8 mouse cellular contexts compared by ENCODE assay signal in genomic region chr11:101466552-101466950, GRCm38 (mm10). TPM values are rescaled to one million over a fixed set of nuclear protein-coding genes. Genes with fewer than 3 reads are reported as not detected.
DNase-seq lines count a peak whose midpoint lies in the region; ATAC-seq and TF ChIP-seq lines count a peak whose summit lies in the region.
"Not testable (repeated sequence)": the region's sequence is repeated elsewhere in the genome, so short reads cannot be mapped to it uniquely, and the experiment has no call there.

No protein-coding gene starts in this region.

- H3K27me3 ChIP-seq in forebrain, embryonic 10.5 days (ENCODE audit: poor library complexity, severe bottlenecking), result peaks cover 48% of the 10 kb centered on the region
- not testable (repeated sequence) for H3K27me3 ChIP-seq in heart, embryonic 11.5 days (ENCODE audit: control insufficient read depth, insufficient read depth, low read length); hindbrain, embryonic 15.5 days; midbrain, embryonic 15.5 days (replicated peaks); stomach, postnatal 0 days (ENCODE audit: control insufficient read depth, insufficient read depth, low read length)
- H3K27me3 ChIP-seq in limb, embryonic 10.5 days (ENCODE audit: low read depth, poor library complexity, severe bottlenecking), result peaks cover 42% of the 10 kb centered on the region
- H3K27me3 ChIP-seq in liver, postnatal 0 days (ENCODE audit: insufficient read depth, low read length), result peaks cover 13% of the 10 kb centered on the region; the same call in 1 of the 2 replicates

- H3K9ac ChIP-seq in heart, embryonic 11.5 days (ENCODE audit: low read depth, low read length); hindbrain, embryonic 15.5 days; liver, postnatal 0 days (replicated peaks); midbrain, embryonic 15.5 days; stomach, postnatal 0 days (ENCODE audit: low read length): not testable (repeated sequence)

- 64% methylated on average over 5 of the region's 5 CpGs for WGBS in forebrain, embryonic 10.5 days
- WGBS in heart, embryonic 11.5 days (ENCODE audit: insufficient replicate concordance), result 58% methylated on average over 5 of the region's 5 CpGs
- WGBS in hindbrain, embryonic 15.5 days, result 54% methylated on average over 5 of the region's 5 CpGs
- WGBS in limb, embryonic 10.5 days, result 64% methylated on average over 5 of the region's 5 CpGs
- WGBS in liver, postnatal 0 days (ENCODE audit: insufficient replicate concordance), result 56% methylated on average over 5 of the region's 5 CpGs
- 63% methylated on average over 5 of the region's 5 CpGs for WGBS in midbrain, embryonic 15.5 days
- WGBS in stomach, postnatal 0 days, result 47% methylated on average over 5 of the region's 5 CpGs

- peaks cover 18% of the 10 kb centered on the region for H3K36me3 ChIP-seq in forebrain, embryonic 10.5 days (replicated peaks)
- not testable (repeated sequence) for H3K36me3 ChIP-seq in heart, embryonic 11.5 days (ENCODE audit: control insufficient read depth, insufficient read depth, low read length); hindbrain, embryonic 15.5 days; limb, embryonic 10.5 days; liver, postnatal 0 days (replicated peaks; ENCODE audit: insufficient read depth, low read length); stomach, postnatal 0 days (ENCODE audit: control insufficient read depth, insufficient read depth, low read length)
- peaks cover 10% of the 10 kb centered on the region for H3K36me3 ChIP-seq in midbrain, embryonic 15.5 days (replicated peaks)

- H3K9me3 ChIP-seq in forebrain, embryonic 10.5 days; heart, embryonic 11.5 days (replicated peaks; ENCODE audit: control insufficient read depth, low read length); hindbrain, embryonic 15.5 days; limb, embryonic 10.5 days (replicated peaks); liver, postnatal 0 days (ENCODE audit: low read length); midbrain, embryonic 15.5 days; stomach, postnatal 0 days (ENCODE audit: control insufficient read depth, low read length): not testable (repeated sequence)

- DNase-seq in forebrain, embryonic 10.5 days (ENCODE audit: extremely low spot score, low spot score); limb, embryonic 10.5 days (ENCODE audit: low spot score); liver, postnatal 0 days; stomach, postnatal 0 days (ENCODE audit: low spot score): not testable (repeated sequence)

- peak overlapping the region; percentile 88; the same call in 1 of the 2 replicates for H3K4me3 ChIP-seq in bone marrow macrophage, adult 2 months (ENCODE audit: insufficient read depth, low read length)
- H3K4me3 ChIP-seq in forebrain, embryonic 10.5 days, result peak overlapping the region; percentile 83
- H3K4me3 ChIP-seq in heart, embryonic 11.5 days (ENCODE audit: low read depth, low read length), result peak overlapping the region; percentile 61
- peak overlapping the region; percentile 95 for H3K4me3 ChIP-seq in hindbrain, embryonic 15.5 days
- peak overlapping the region; percentile 67 for H3K4me3 ChIP-seq in limb, embryonic 10.5 days
- H3K4me3 ChIP-seq in liver, postnatal 0 days (ENCODE audit: low read depth, low read length), result peak overlapping the region; percentile 74
- peak overlapping the region; percentile 69 for H3K4me3 ChIP-seq in midbrain, embryonic 15.5 days
- peak overlapping the region; percentile 80 for H3K4me3 ChIP-seq in stomach, postnatal 0 days (ENCODE audit: low read depth, low read length)

- not testable (repeated sequence) for TF ChIP-seq CTCF in bone marrow macrophage, adult 2 months (IDR thresholded peaks at IDR 0.05; ENCODE audit: low read depth, low read length); liver, postnatal 0 days (IDR thresholded peaks at IDR 0.05; ENCODE audit: low read depth); stomach, postnatal 0 days (IDR thresholded peaks at IDR 0.05; ENCODE audit: low read depth)

- ATAC-seq in heart, embryonic 11.5 days (replicated peaks; ENCODE audit: insufficient number of reproducible peaks, low FRiP score, low TSS enrichment); hindbrain, embryonic 15.5 days (ENCODE audit: low FRiP score, low read depth); liver, postnatal 0 days; midbrain, embryonic 15.5 days (replicated peaks); stomach, postnatal 0 days (ENCODE audit: low FRiP score, low TSS enrichment): not testable (repeated sequence)

- H3K4me1 ChIP-seq in bone marrow macrophage, adult 2 months (ENCODE audit: control insufficient read depth, insufficient read depth, low read length), result peaks cover 26% of the 10 kb centered on the region
- H3K4me1 ChIP-seq in forebrain, embryonic 10.5 days, result peaks cover 94% of the 10 kb centered on the region
- H3K4me1 ChIP-seq in heart, embryonic 11.5 days (ENCODE audit: control insufficient read depth, insufficient read depth, low read length), result peaks cover 34% of the 10 kb centered on the region
- peaks cover 65% of the 10 kb centered on the region for H3K4me1 ChIP-seq in hindbrain, embryonic 15.5 days (replicated peaks)
- peaks cover 72% of the 10 kb centered on the region for H3K4me1 ChIP-seq in limb, embryonic 10.5 days
- peaks cover 29% of the 10 kb centered on the region for H3K4me1 ChIP-seq in liver, postnatal 0 days (ENCODE audit: insufficient read depth)
- peaks cover 61% of the 10 kb centered on the region for H3K4me1 ChIP-seq in midbrain, embryonic 15.5 days
- peaks cover 12% of the 10 kb centered on the region for H3K4me1 ChIP-seq in stomach, postnatal 0 days (replicated peaks; ENCODE audit: control insufficient read depth, insufficient read depth)

- TF ChIP-seq EP300 in liver, postnatal 0 days (IDR thresholded peaks at IDR 0.05; ENCODE audit: low read depth); stomach, postnatal 0 days (optimal IDR thresholded peaks at IDR 0.05): not testable (repeated sequence)

- peak overlapping the region; percentile 97 for H3K4me2 ChIP-seq in heart, embryonic 11.5 days
- H3K4me2 ChIP-seq in hindbrain, embryonic 15.5 days, result peak overlapping the region; percentile 71
- H3K4me2 ChIP-seq in liver, postnatal 0 days (ENCODE audit: low read depth, low read length), result peak overlapping the region; percentile 92
- peak overlapping the region; percentile 86 for H3K4me2 ChIP-seq in midbrain, embryonic 15.5 days
- H3K4me2 ChIP-seq in stomach, postnatal 0 days (replicated peaks; ENCODE audit: low read depth), result peak overlapping the region; percentile 90

- H3K27ac ChIP-seq in bone marrow macrophage, adult 2 months (ENCODE audit: insufficient read depth, low read depth, low read length); forebrain, embryonic 10.5 days; heart, embryonic 11.5 days (ENCODE audit: low read depth, low read length); hindbrain, embryonic 15.5 days (replicated peaks); limb, embryonic 10.5 days; liver, postnatal 0 days (ENCODE audit: low read depth); midbrain, embryonic 15.5 days; stomach, postnatal 0 days (replicated peaks): not testable (repeated sequence)

- not testable (repeated sequence) for TF ChIP-seq POLR2A in bone marrow macrophage, adult 2 months (IDR thresholded peaks at IDR 0.05; ENCODE audit: borderline replicate concordance, low read depth, low read length)

RNA-seq across cellular contexts. Expression of gene Vat1, which starts 0.5 kb away (rescaled TPM):
- polyA plus RNA-seq in bone marrow macrophage, adult 2 months (2012; ENCODE audit: insufficient read depth, insufficient read length, missing spikeins), result 180 and 202 TPM in 2 replicates
- polyA plus RNA-seq in forebrain, embryonic 10.5 days (2016; fragmentation: Nextera tagmentation; extraction: Ambion mirVana), result 24.9 and 28.5 TPM in 2 replicates
- polyA plus RNA-seq in heart, embryonic 11.5 days (2014; fragmentation: Nextera tagmentation; extraction: Ambion mirVana), result 26.5 and 31.7 TPM in 2 replicates
- polyA plus RNA-seq in hindbrain, embryonic 15.5 days (2015; fragmentation: Nextera tagmentation; extraction: Ambion mirVana), result 123 and 135 TPM in 2 replicates
- polyA plus RNA-seq in limb, embryonic 10.5 days (2016; fragmentation: Nextera tagmentation; extraction: Ambion mirVana), result 14.6 and 17.2 TPM in 2 replicates
- 8.3 and 8.4 TPM in 2 replicates for polyA plus RNA-seq in liver, postnatal 0 days (2015; fragmentation: Nextera tagmentation; extraction: Ambion mirVana)
- 128 and 133 TPM in 2 replicates for polyA plus RNA-seq in midbrain, embryonic 15.5 days (2015; fragmentation: Nextera tagmentation; extraction: Ambion mirVana)
- 63.4 and 71.1 TPM in 2 replicates for polyA plus RNA-seq in stomach, postnatal 0 days (2015; fragmentation: Nextera tagmentation; extraction: Ambion mirVana)

RNA-seq across cellular contexts. Expression of gene Rnd2, which starts 1.8 kb away (rescaled TPM):
- 9.7 and 11.4 TPM in 2 replicates for polyA plus RNA-seq in bone marrow macrophage, adult 2 months (2012; ENCODE audit: insufficient read depth, insufficient read length, missing spikeins)
- polyA plus RNA-seq in forebrain, embryonic 10.5 days (2016; fragmentation: Nextera tagmentation; extraction: Ambion mirVana), result 28.1 and 36.9 TPM in 2 replicates
- polyA plus RNA-seq in heart, embryonic 11.5 days (2014; fragmentation: Nextera tagmentation; extraction: Ambion mirVana), result 17.5 and 22.3 TPM in 2 replicates
- polyA plus RNA-seq in hindbrain, embryonic 15.5 days (2015; fragmentation: Nextera tagmentation; extraction: Ambion mirVana), result 85.3 and 86.0 TPM in 2 replicates
- polyA plus RNA-seq in limb, embryonic 10.5 days (2016; fragmentation: Nextera tagmentation; extraction: Ambion mirVana), result 5.0 and 6.3 TPM in 2 replicates
- 1.9 and 2.0 TPM in 2 replicates for polyA plus RNA-seq in liver, postnatal 0 days (2015; fragmentation: Nextera tagmentation; extraction: Ambion mirVana)
- polyA plus RNA-seq in midbrain, embryonic 15.5 days (2015; fragmentation: Nextera tagmentation; extraction: Ambion mirVana), result 68.3 and 77.4 TPM in 2 replicates
- polyA plus RNA-seq in stomach, postnatal 0 days (2015; fragmentation: Nextera tagmentation; extraction: Ambion mirVana), result 15.3 and 16.1 TPM in 2 replicates

RNA-seq across cellular contexts. Expression of gene Ifi35, which starts 18.3 kb away (rescaled TPM):
- 50.6 and 58.7 TPM in 2 replicates for polyA plus RNA-seq in bone marrow macrophage, adult 2 months (2012; ENCODE audit: insufficient read depth, insufficient read length, missing spikeins)
- polyA plus RNA-seq in forebrain, embryonic 10.5 days (2016; fragmentation: Nextera tagmentation; extraction: Ambion mirVana), result 3.3 and 3.4 TPM in 2 replicates
- polyA plus RNA-seq in heart, embryonic 11.5 days (2014; fragmentation: Nextera tagmentation; extraction: Ambion mirVana), result 10.2 and 11.8 TPM in 2 replicates
- polyA plus RNA-seq in hindbrain, embryonic 15.5 days (2015; fragmentation: Nextera tagmentation; extraction: Ambion mirVana), result 4.3 and 5.2 TPM in 2 replicates
- polyA plus RNA-seq in limb, embryonic 10.5 days (2016; fragmentation: Nextera tagmentation; extraction: Ambion mirVana), result 2.3 and 3.1 TPM in 2 replicates
- polyA plus RNA-seq in liver, postnatal 0 days (2015; fragmentation: Nextera tagmentation; extraction: Ambion mirVana), result 27.2 and 28.2 TPM in 2 replicates
- polyA plus RNA-seq in midbrain, embryonic 15.5 days (2015; fragmentation: Nextera tagmentation; extraction: Ambion mirVana), result 3.9 and 4.0 TPM in 2 replicates
- polyA plus RNA-seq in stomach, postnatal 0 days (2015; fragmentation: Nextera tagmentation; extraction: Ambion mirVana), result 37.4 and 37.5 TPM in 2 replicates

RNA-seq across cellular contexts. Expression of gene Rpl27, which starts 24.5 kb away (rescaled TPM):
- 519 and 718 TPM in 2 replicates for polyA plus RNA-seq in bone marrow macrophage, adult 2 months (2012; ENCODE audit: insufficient read depth, insufficient read length, missing spikeins)
- 499 and 505 TPM in 2 replicates for polyA plus RNA-seq in forebrain, embryonic 10.5 days (2016; fragmentation: Nextera tagmentation; extraction: Ambion mirVana)
- polyA plus RNA-seq in heart, embryonic 11.5 days (2014; fragmentation: Nextera tagmentation; extraction: Ambion mirVana), result 286 and 315 TPM in 2 replicates
- 228 and 230 TPM in 2 replicates for polyA plus RNA-seq in hindbrain, embryonic 15.5 days (2015; fragmentation: Nextera tagmentation; extraction: Ambion mirVana)
- polyA plus RNA-seq in limb, embryonic 10.5 days (2016; fragmentation: Nextera tagmentation; extraction: Ambion mirVana), result 448 and 536 TPM in 2 replicates
- polyA plus RNA-seq in liver, postnatal 0 days (2015; fragmentation: Nextera tagmentation; extraction: Ambion mirVana), result 205 and 213 TPM in 2 replicates
- 197 and 212 TPM in 2 replicates for polyA plus RNA-seq in midbrain, embryonic 15.5 days (2015; fragmentation: Nextera tagmentation; extraction: Ambion mirVana)
- polyA plus RNA-seq in stomach, postnatal 0 days (2015; fragmentation: Nextera tagmentation; extraction: Ambion mirVana), result 317 and 371 TPM in 2 replicates

RNA-seq across cellular contexts. Expression of gene Ptges3l, which starts 41.4 kb away (rescaled TPM):
- polyA plus RNA-seq in bone marrow macrophage, adult 2 months (2012; ENCODE audit: insufficient read depth, insufficient read length, missing spikeins), result 4.5 and 4.7 TPM in 2 replicates
- polyA plus RNA-seq in forebrain, embryonic 10.5 days (2016; fragmentation: Nextera tagmentation; extraction: Ambion mirVana), result 2.3 and 3.8 TPM in 2 replicates
- polyA plus RNA-seq in heart, embryonic 11.5 days (2014; fragmentation: Nextera tagmentation; extraction: Ambion mirVana), result 75.3 and 82.6 TPM in 2 replicates
- polyA plus RNA-seq in hindbrain, embryonic 15.5 days (2015; fragmentation: Nextera tagmentation; extraction: Ambion mirVana), result 3.0 and 4.0 TPM in 2 replicates
- polyA plus RNA-seq in limb, embryonic 10.5 days (2016; fragmentation: Nextera tagmentation; extraction: Ambion mirVana), result 4.0 and 4.7 TPM in 2 replicates
- 0.65 and 1.0 TPM in 2 replicates for polyA plus RNA-seq in liver, postnatal 0 days (2015; fragmentation: Nextera tagmentation; extraction: Ambion mirVana)
- polyA plus RNA-seq in midbrain, embryonic 15.5 days (2015; fragmentation: Nextera tagmentation; extraction: Ambion mirVana), result 1.7 and 2.0 TPM in 2 replicates
- polyA plus RNA-seq in stomach, postnatal 0 days (2015; fragmentation: Nextera tagmentation; extraction: Ambion mirVana), result 11.1 and 13.4 TPM in 2 replicates
